Mouse (Mus musculus) c-Kit-positive CD71-positive TER-119-positive erythroid progenitor cells, embryonic 14.5 days (primary cell): ENCODE measurements around the gene Spag7.

Source experiments
- DNase-seq: peaks from one replicate; pipeline ENCODE4 v3.0.0-alpha.2; 2013; ENCODE audit warnings: low spot score

Gene Spag7

GRCm38 (mm10) chr11:70641241-70641640, 28.0 kb downstream of the Spag7 start:
- DNase-seq = no peak

- DNase-seq = no peak
Observed at GRCm38 (mm10) chr11:70639976-70640375, 29.2 kb downstream of the Spag7 start.

GRCm38 (mm10) chr11:70638714-70639278, 30.4 kb downstream of the Spag7 start, which contains the start of gene Gp1ba:
Gene Gp1ba (plus strand): TSS chr11:70639122.
- peak; percentile 66 for DNase-seq

GRCm38 (mm10) chr11:70638293-70638692, 30.9 kb downstream of the Spag7 start:
- DNase-seq = no peak

- no peak for DNase-seq
Observed at GRCm38 (mm10) chr11:70637764-70638163, 31.5 kb downstream of the Spag7 start.

GRCm38 (mm10) chr11:70635601-70636000, 33.6 kb downstream of the Spag7 start:
- DNase-seq = no peak

GRCm38 (mm10) chr11:70630129-70630528, 39.1 kb downstream of the Spag7 start:
- DNase-seq = no peak

- no peak for DNase-seq
Observed at GRCm38 (mm10) chr11:70629557-70629956, 39.7 kb downstream of the Spag7 start.

GRCm38 (mm10) chr11:70628431-70628830, 40.8 kb downstream of the Spag7 start:
- no peak for DNase-seq

- no peak for DNase-seq
Observed at GRCm38 (mm10) chr11:70626877-70627276, 42.3 kb downstream of the Spag7 start.

GRCm38 (mm10) chr11:70625473-70625872, 43.7 kb downstream of the Spag7 start:
- peak; percentile 62 for DNase-seq

- DNase-seq = no peak
Observed at GRCm38 (mm10) chr11:70623053-70623742, 46.0 kb downstream of the Spag7 start.

GRCm38 (mm10) chr11:70621972-70622814, 47.0 kb downstream of the Spag7 start:
- no peak for DNase-seq

GRCm38 (mm10) chr11:70619101-70619500, 50.1 kb downstream of the Spag7 start, which contains the start of gene Chrne:
Gene Chrne (minus strand): TSS chr11:70619216.
- DNase-seq = no peak

GRCm38 (mm10) chr11:70615516-70616093, 53.6 kb downstream of the Spag7 start, which contains the start of gene 4930544D05Rik:
Gene 4930544D05Rik (plus strand): TSS chr11:70615848.
- DNase-seq = no peak

GRCm38 (mm10) chr11:70615074-70615473, 54.1 kb downstream of the Spag7 start:
- peak; percentile 66 for DNase-seq
